Mouse (Mus musculus) layer of hippocampus, adult 18-20 months (tissue): ENCODE data around the gene Ccdc88c. TPM values are rescaled to one million over a fixed set of nuclear protein-coding genes. Genes with fewer than 3 reads are reported as not detected.

Experiments
- DNase-seq, 2 experiments: peaks; one replicate each; pipeline ENCODE4 v3.0.0; 2022; ENCODE audit warnings: low spot score in 2 of 2
- total RNA-seq, 2 experiments: library from RNA; stranded (reverse); gene quantifications; 2 replicates each; pipeline ENCODE4 v1.2.3; 2021

Gene Ccdc88c
- total RNA-seq, 2 experiments from 2014 or later = 27.0 to 30.6 TPM

DNA sequence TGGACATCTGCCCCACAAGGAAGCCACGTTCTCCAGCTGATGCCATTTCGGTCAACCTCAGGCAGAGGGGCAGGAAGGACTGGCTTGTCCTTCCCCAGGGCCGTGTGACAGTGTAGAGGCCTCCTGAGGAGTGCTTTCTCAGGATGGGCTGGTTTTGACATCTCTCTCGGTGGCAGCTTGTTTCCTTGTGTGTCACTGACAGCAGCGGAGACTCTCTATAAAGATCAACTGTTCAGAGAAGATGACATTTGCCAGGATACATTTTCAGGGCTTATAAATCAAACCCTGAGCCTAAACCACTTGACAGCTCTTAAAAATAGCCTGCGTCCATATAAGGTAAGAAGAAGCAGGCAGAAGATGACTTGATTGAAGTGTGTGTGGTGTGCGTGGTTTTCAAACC lies 59.0 kb downstream of the Ccdc88c start:
- DNase-seq = no peak

DNA sequence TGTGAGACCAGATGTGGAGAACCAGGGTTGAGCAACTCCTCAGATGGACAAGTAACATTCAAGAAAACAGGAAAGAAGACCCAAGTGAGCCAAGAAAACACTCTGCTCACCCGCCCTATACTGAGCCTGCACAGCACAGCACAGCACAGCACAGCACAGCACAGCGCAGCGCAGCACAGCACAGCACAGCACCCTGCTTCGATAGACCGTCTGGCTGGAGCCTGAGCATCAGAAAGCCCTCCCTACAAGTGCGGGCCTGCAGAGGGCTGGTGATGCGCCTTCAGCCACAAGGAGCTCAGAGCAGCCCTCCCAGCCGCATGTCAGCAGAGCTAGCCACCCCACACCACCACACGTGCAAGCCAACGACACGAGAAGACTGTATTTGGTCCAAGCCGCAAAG lies 61.5 kb downstream of the Ccdc88c start:
- no peak for DNase-seq

DNA sequence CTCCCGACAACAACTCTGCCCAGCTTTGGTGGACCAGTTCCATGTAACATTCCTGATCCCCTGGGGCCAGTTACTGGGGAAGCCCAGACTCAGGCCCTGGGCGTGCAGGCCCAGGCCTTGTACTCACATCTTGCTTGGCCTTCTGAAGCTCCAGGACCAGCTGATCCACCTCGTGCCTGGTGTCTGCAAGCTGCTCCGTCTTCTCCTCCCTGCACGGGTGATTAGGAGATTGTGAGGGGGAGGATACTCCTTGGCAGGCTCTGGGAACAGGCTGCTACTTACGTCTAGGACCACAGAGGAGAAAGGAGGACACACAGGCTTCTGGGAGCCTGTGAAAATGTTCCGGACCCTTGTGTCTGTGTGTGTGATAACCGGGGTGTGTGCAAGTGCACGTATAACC lies 62.6 kb downstream of the Ccdc88c start:
- no peak for DNase-seq

DNA sequence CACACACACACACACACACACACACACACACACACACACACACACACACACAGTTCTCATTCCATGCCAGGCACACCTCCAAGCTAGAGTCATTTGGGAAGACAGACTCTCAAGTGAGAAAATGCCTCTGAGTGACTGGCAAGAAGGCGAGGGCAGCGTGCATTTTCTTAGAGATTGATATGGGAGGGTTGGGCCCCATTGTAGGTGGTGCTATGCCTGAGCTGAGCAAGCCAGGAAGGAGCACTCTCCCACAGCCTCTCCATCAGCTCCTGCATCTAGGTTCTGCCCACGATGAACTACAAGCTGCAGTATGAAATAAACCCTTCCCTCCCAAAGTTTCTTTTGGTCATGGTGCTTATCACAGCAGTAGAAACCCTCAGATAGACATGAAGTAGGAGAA lies 63.6 kb downstream of the Ccdc88c start:
- no peak for DNase-seq

DNA sequence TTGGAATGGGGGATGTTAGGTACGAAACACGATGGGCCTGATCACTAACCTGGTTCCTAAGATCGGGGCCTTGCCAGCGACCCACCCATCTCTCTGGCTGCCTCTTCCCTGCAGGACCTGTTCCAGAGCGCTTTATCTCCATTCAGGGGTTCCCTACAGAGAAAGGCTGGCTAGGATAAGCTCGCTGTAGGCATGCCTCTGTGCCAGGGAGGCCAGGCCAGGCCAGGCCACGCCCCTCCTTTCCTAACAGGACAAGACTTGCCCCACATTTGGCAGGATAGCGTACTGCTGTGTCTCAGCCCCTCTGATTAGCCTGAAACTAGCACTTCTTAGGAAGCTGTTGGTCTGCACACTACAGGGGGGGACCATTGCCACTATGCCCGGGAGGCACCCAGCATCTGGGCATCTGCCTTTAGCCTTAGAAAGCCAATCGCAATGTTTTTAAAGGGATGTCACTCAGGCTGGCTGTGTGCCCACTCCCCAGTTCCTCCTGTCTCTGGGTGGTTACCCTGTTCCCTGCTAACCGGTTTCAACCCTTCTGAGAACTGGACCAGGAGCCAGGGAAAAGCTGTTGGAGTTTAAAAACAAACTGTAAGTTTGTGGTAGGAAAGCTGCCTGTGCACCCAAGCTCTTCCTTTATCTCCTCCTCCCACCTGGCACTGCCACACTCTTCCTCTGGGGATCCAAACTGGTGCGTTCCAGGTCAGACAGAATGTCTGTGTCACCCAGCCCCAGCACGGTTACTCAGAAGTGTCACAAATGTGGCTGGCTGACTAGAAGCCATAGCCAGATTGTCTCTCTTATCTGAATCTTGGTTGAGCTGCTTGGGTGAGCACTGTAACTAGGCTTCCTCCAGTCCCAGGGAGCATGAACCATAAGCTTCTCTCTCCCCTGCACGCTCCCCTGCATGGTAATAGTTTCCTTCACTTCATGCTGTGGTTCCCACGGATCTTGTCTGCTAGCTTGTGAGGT lies 69.9 kb downstream of the Ccdc88c start:
- no peak for DNase-seq

DNA sequence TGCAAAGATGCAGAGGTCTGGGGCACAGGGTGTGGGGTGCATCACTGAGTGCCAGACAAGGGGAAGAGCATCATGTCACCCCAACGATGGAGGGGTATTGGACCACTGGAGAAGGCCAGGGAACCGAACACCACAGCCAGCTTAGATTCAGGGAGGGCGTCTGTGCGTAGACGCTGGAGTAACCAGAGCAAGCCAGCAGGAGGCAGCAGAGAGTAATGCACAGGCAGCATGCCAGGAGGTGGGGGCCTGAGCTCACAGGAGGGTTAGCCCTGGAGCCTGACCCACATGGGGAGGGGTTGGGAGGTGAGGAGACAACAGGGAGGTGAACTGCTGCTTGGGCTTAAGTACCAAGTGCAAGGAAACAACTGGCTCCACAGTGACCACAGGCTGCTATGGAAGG lies 70.8 kb downstream of the Ccdc88c start:
- peak; percentile 56 to 81 for DNase-seq

DNA sequence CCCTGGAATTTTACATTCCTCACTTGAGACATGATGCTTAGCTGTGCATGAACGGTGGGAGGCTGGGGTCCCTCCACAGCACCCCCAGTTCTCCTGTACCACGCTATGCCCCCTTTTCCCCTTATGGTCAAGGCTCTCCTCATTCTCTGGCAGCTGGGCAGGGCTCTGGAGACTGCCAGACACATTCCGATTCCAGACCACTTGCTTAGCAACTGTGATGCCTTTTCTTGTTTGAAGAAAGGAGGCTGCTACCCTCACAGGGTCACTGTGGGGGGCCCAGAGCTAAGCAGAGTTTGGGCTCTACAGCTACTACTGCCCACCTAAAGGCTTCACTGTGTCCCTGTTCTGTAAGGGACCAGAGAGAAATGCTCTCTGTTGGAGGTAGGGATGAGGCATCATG lies 71.6 kb downstream of the Ccdc88c start:
- no peak for DNase-seq

DNA sequence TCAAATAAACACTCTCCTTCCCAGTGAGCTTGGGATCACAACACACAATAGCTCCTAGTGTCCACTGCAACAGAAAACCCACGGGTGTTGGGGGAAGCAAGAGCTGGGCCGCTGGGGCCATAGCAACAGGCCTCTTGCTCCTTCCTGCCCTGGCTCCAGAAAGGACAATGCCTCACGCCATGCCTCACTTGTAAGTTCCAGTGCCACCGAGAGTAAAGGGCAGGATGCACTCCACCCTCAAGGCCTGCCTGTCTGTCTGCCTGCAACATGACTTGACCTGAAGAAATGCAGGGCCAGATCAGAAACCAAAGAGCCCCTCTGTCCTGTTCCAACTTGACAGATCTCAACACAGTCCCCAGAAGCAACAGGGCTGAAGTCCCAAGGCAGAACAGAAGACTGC lies 72.0 kb downstream of the Ccdc88c start:
- DNase-seq = no peak

DNA sequence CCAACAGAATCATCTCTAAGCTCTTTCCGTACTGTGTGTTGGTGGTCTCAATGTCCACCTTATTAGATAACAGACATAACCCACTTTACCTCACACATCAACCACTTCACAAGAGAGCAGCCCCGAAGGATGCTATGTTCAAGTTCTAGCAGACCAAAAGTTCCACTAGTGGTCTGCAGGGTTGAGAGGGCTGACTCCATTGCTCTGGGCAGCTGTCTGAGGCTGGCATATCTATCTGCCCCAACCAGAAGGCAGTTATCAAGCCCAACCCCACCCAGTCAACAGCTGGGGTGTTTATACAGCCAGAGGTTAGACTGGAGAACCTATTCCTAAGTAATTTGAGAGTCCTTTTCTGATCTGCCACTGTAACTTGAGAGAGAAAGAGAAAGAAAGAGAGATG lies 72.8 kb downstream of the Ccdc88c start:
- DNase-seq = no peak

DNA sequence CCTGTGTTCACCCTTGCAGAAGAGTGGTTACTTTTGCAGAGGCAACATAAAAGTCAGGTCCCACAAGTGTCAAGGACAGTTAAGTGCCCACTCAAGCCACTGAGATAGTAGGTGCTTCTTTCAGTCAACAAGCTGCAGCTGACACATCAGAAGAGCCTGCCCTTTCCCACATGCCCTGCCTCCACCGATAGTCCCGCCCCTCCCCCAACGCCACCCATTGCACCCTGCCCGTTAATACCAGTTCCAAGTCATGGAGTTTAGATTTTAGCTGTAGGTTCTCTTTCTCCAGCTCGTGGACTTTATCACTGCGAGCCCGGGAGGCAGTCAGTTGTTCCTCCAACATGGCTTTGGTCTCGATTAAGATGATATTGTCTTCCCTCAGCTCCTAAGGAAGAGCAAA lies 74.9 kb downstream of the Ccdc88c start:
- DNase-seq = no peak

DNA sequence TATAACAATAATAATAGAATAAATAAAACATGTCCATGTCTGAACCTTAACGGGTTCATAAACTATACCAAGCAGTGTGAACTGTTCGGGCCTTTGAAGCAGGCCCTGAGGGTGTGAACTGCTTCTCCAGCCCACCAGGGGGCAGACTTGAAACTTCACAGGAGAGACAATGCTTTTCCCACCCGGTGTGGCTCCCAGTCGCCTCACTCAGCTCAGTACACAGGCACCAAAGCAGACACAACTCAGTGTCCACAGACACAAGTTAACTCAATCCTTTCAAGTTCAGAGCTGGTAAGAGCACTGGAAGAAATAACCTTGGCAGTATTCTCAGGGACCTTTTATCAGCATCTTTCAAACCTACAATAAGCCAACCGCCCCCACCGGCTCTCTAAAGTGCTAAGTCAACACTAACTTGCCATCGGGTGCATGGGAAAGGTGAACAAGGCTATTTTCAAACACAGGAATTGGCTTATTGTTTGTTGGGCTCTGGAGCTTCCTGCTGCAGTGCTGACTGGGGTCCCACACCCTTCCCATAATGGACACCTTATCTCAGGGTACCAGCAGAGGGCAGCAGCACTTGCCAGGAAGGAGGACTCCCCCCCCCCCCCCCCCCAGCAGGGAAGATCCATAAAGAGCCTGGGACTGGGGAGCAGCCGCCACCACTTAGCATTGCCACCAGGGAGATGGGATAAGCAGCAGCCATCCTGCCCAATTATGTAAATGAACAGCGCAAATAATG lies 76.5 kb downstream of the Ccdc88c start:
- DNase-seq = peak; percentile 69 to 86

DNA sequence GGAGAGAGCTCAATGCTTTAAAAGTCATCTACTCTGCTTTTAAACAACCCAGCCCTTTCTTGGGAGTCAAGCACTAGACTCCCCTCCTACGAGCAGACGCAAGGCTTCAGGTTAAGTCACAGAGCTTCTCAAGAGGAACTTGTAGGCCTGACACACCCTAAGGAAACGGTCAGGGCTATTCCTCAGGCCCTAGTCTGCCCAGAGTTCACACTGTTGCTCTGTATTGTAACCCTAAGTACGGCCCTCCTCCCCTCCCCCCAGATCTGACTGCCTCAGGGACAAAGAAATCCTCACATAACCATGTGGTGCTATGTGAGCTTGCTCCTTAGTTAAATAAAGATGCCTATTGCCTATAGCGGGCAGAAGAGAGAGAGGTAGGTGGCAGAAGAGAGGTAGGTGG lies 79.7 kb downstream of the Ccdc88c start:
- no peak for DNase-seq

DNA sequence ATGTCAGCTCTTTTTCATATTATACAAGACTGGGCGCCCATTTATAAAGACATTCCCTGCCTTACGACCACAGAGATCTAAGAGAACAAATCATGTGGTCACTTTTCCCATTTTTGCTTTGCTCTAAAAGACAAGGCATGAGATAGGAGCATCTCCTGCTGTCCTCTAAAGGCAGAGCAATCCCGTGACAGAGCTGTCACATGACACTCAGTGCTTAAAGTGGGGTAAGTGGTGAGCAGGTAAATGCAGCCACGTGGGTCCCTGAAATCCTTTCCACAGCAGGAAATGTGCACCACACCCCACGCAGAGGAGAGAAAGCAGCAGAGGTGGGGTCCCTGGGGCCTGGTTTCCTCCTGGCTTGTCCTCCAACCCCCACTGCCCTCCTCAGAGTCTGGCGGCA lies 80.8 kb downstream of the Ccdc88c start:
- DNase-seq = no peak

DNA sequence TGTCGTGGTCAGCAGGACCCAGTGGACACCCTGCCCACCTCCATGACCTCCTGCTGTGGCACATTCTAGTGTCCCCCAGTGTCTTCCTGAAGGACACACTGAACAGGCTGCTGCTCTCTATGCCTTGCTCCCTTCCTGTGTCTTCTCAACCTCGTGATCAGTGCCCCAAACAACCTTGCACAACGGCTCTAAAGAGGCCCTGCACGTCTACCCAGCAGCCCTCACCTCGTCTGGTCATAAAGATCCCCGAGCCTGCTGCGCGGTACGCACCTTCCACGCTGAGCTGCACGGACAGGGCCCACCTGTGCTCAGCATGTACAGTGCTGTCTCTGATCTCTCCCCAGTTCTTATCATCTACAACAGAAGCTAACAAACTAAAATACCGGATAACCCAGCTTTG lies 82.9 kb downstream of the Ccdc88c start:
- DNase-seq = no peak

DNA sequence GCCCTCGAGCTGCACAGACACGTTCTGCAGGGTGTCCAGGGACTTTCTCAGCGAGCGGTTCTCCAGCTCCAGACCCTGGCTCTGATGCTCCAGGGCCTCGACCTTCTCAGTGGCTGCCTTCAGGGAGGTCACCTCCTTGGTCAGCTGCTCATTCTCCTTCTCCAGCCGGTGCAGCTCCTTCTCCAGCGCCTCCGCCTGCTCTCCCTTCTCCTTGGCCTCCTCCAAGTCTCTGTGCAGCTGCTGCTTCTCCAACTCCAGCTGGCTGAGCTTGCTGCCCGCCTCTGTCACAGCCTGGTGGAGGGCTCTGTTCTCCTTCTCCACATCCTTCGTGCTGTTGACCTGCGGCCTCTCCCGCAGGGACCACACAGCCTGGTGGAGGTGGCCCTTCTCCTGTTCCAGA lies 83.4 kb downstream of the Ccdc88c start:
- no peak for DNase-seq

DNA sequence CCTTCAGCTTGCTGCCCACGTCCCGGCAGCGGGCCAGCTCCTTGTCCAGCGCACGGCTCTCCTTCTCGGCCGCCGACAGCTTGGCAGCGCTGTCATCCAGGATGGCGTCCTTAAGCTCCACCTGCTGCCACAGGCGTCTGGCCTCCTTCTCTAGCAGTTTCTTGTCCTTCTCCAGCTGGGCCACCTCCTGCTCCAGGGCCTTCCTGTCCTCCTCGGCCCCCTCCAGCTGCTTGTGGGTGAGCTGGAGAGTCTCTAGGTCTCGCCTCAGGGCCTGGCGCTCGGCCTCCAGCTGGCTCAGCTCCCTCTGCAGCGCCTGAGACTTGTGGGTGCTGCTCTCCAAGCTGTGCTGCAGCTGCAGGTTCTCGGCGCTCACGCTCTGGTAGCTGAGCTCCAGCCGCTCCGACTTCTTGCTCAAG lies 83.9 kb downstream of the Ccdc88c start:
- DNase-seq = no peak

DNA sequence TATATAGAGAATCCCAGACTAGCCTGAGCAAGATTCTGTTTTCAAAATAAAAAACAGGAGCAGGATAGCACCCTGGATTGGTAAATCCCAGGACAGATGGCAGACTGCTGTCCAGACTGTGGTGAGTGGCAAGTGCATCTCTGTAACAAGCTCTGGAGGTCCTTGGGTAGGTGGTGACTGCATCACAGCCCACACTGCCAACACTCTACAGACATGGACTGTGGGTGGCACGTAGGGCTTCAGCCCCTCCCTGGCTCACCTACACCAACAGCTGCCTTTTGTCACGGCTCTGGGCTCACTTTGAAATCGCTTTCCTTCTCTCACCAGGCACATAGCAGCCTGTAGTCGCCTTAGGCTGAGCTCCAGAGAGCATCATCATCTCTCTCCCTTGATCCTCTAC lies 85.7 kb downstream of the Ccdc88c start:
- DNase-seq = no peak

DNA sequence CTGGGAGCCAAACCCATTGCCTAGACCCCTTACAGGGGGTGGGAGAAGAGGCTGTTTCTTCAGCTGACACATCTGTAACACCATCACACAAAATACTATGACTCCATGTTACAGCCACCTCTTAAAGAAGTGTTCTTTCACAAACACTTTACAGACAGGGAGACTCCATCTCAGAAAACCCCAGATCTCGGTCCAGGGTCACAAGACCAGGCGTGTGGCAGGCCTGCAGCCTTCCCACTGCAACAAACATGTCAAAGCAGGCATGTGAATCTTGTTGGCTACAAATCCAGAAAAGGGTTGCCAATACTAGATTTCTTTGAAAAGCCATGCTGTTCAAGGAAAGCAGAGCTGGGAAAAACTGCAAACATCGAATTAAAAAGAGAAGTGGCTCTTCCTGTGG lies 87.5 kb downstream of the Ccdc88c start:
- no peak for DNase-seq

DNA sequence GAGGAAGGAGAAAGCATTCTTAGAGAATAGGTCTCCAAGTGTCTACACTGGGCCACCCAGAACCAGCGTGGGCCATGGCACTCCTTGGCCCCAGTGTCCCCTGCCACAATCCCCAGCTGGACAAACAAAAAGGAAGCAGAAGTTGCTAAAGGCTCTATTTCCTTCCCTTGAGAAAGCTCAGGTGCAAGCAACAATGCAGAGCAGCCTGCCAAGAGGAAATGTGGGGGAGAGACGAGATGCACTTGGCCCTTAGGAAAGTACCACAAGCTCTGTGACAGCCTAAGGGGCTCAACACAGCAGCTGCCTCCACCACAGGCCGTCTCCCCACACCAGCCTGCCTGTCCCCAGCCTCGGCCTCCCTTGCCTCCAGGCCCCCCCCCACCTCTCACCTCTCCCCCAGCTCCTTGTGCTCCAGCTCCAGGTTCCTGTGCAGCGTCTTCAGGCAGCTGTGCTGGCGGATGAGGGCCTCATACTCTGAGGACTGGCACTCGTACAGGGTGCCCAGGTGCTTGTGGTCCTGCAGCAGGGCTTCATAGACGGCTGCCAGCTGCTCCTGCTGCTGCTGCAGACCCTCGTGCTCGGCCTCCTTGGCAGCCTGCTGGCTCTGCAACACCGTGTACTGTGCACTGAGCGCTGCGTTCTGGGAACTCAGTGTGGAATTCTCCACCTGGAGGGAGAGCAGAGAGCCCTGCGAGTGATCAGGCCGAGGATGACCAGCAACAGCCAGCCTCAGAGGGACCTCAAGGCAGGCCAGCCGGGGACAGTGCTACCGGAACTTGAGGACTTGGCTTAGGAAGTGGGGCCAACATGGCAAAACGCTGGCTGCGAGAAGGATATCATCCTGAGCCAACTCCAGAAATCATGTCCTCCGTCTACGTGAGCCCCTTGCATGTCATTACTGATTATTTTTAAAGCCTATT lies 91.2 kb downstream of the Ccdc88c start:
- no peak for DNase-seq

DNA sequence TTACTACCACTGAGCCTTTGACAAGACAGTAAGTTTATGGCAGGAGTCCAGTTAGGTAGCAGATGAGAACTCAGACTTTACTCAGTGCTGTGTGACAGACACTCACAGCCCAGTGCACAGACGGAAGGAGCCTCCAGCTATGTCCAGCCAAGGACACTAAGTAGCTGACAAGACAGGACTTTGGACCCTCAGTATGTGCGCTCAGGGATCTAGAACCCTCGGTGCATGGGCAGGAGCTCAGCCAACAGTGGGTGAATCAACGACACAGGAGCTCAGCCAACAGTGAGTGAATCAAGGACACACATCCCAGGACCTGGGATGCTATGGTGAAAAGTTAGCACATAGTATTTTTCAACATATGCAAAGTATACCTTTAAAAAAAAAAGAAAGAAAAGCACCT lies 92.1 kb downstream of the Ccdc88c start:
- no peak for DNase-seq

DNA sequence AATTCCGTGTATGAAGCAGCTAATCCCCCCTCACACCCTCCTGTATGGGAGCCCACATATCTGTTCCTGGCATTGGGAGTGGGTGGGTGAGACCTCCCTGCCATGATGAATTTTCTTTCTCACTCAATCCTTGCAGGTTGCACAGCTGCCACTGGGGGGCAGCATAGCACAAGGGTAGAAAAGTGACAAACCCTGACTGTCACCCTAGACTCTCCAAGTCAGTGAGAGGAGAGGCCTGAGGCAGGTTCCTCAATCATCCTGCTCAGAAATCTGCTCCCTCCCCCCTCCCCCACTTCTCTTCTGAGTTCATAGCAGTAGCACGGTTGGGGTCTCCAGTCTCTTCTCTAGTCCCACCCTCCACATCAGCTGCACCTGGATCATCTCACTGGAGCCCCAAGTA lies 92.7 kb downstream of the Ccdc88c start:
- peak; percentile 59 to 85 for DNase-seq
